Mouse (Mus musculus): ENCODE measurements at regions not wholly inside any gene's neighbourhood (a gene's known extent, or its start where the extent isn't known, plus 50 kb on each side); places are given as distances from the start of the nearest gene placed in this dataset.
A peak's percentile ranks its signal among the peaks of the same experiment; 100 is the strongest.
"Not testable (repeated sequence)": the region's sequence is repeated elsewhere in the genome, so short reads cannot be mapped to it uniquely, and the experiment has no call there.

- DNase-seq: not testable (repeated sequence)
Observed at GRCm38 (mm10) chr12:114909799-114910198, 1137.7 kb upstream of the Zfp386 start.

- peak; percentile 31 to 50 for DNase-seq
Observed at GRCm38 (mm10) chr12:114914406-114914805, 1133.1 kb upstream of the Zfp386 start.

GRCm38 (mm10) chr12:114927691-114928090 lies 1119.8 kb upstream of the Zfp386 start:
- DNase-seq: peak; percentile 22 to 40

GRCm38 (mm10) chr12:114932158-114932557 lies 1115.4 kb upstream of the Zfp386 start:
- no peak for DNase-seq

GRCm38 (mm10) chr12:114932669-114933068 lies 1114.9 kb upstream of the Zfp386 start:
- DNase-seq: no peak

GRCm38 (mm10) chr12:114936865-114937264 lies 1110.7 kb upstream of the Zfp386 start:
- DNase-seq: peak in 1 of 2 experiments; percentile 6

- peak; percentile 19 to 27 for DNase-seq
Observed at GRCm38 (mm10) chr12:114939576-114939975, 1107.9 kb upstream of the Zfp386 start.

- DNase-seq: no peak
Observed at GRCm38 (mm10) chr12:114962105-114962504, 1085.4 kb upstream of the Zfp386 start.

- DNase-seq: not testable (repeated sequence)
Observed at GRCm38 (mm10) chr12:114964251-114964650, 1083.3 kb upstream of the Zfp386 start.

GRCm38 (mm10) chr12:114981476-114982136 lies 1065.9 kb upstream of the Zfp386 start:
- peak; percentile 52 to 57 for DNase-seq

- peak; percentile 24 to 42 for DNase-seq
Observed at GRCm38 (mm10) chr12:114990916-114991315, 1056.6 kb upstream of the Zfp386 start.

- peak; percentile 34 to 35 for DNase-seq
Observed at GRCm38 (mm10) chr12:114996817-114997216, 1050.7 kb upstream of the Zfp386 start.

- no peak for DNase-seq
Observed at GRCm38 (mm10) chr12:115003118-115003517, 1044.4 kb upstream of the Zfp386 start.

GRCm38 (mm10) chr12:115008434-115008833 lies 1039.1 kb upstream of the Zfp386 start:
- peak; percentile 19 to 22 for DNase-seq

- no peak for DNase-seq
Observed at GRCm38 (mm10) chr12:115012751-115013150, 1034.8 kb upstream of the Zfp386 start.

GRCm38 (mm10) chr12:115023742-115024141 lies 1023.8 kb upstream of the Zfp386 start:
- no peak for DNase-seq

- DNase-seq: no peak
Observed at GRCm38 (mm10) chr12:115034438-115035129, 1012.9 kb upstream of the Zfp386 start.

GRCm38 (mm10) chr12:115055080-115055479 lies 992.4 kb upstream of the Zfp386 start:
- peak; percentile 5 to 6 for DNase-seq

GRCm38 (mm10) chr12:115059954-115060353 lies 987.6 kb upstream of the Zfp386 start:
- not testable (repeated sequence) for DNase-seq

GRCm38 (mm10) chr12:115067251-115067650 lies 980.3 kb upstream of the Zfp386 start:
- DNase-seq: no peak

- peak in 1 of 2 experiments; percentile 2 for DNase-seq
Observed at GRCm38 (mm10) chr12:115091460-115091859, 956.1 kb upstream of the Zfp386 start.

GRCm38 (mm10) chr12:115109742-115110141 lies 937.8 kb upstream of the Zfp386 start:
- no peak for DNase-seq

- not testable (repeated sequence) for DNase-seq
Observed at GRCm38 (mm10) chr12:115119134-115119826, 928.2 kb upstream of the Zfp386 start.
